Mouse (Mus musculus): ENCODE data around the gene Ildr2. TPM values are rescaled to one million over a fixed set of nuclear protein-coding genes. Genes with fewer than 3 reads are reported as not detected.

The Ildr2 gene
- polyA plus RNA-seq, 1 experiment from 2014 or later, result 0.22 TPM

Other genes with a start within 250 kb of the Ildr2 start
- gene Dusp27, start 126.2 kb upstream of the Ildr2 start, polyA plus RNA-seq (2015; fragmentation: Nextera tagmentation; extraction: Ambion mirVana), result 2.6 and 3.0 TPM in 2 replicates
- 0.15 and 0.83 TPM in 2 replicates for gene Gpa33, start 123.9 kb upstream of the Ildr2 start, polyA plus RNA-seq (2015; fragmentation: Nextera tagmentation; extraction: Ambion mirVana)
- not detected in 2 replicates for gene Mael, start 15.4 kb upstream of the Ildr2 start, polyA plus RNA-seq (2015; fragmentation: Nextera tagmentation; extraction: Ambion mirVana)
- 63.7 and 65.3 TPM in 2 replicates for gene Tada1, start 125.0 kb downstream of the Ildr2 start, polyA plus RNA-seq (2015; fragmentation: Nextera tagmentation; extraction: Ambion mirVana)
- gene Pogk, start 155.7 kb downstream of the Ildr2 start, polyA plus RNA-seq (2015; fragmentation: Nextera tagmentation; extraction: Ambion mirVana), result 22.6 and 26.6 TPM in 2 replicates
- not detected in 2 replicates for gene Gm4846, start 243.4 kb downstream of the Ildr2 start, polyA plus RNA-seq (2015; fragmentation: Nextera tagmentation; extraction: Ambion mirVana)